Mouse (Mus musculus): ENCODE results near the gene Lcat. TPM values are rescaled to one million over a fixed set of nuclear protein-coding genes. Genes with fewer than 3 reads are reported as not detected.

The Lcat gene
- total RNA-seq, 4 experiments from 2014 or later: 30.9 to 47.5 (median 35.4) TPM

DNA sequence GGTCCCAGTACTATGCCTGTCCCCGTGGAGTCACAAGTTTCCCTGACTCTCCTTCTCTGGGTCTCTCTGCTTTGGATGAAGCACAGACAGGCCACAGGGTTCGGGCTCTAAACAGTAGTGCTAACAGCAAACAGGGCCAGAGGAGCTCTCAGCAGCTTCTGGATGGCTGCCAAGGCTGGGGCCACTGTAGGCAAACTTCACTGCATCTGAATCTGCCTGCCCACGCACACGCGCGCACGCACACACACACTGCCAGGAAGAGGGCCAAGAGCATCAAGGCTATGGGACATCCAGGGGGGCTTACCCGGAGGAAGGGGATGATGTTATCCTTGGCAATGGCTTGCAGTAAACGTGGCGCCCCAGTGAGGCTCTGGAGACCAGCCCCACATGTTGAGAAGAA is 6.2 kb upstream of the Lcat start:
- DNase-seq (ENCODE audit: low spot score in 2 of 2): peak in 1 of 2 experiments; percentile 67

GRCm38 (mm10) chr8:105942542-105942941 is 640 bp downstream of the Lcat start:
- no peak for DNase-seq (ENCODE audit: low spot score in 2 of 2)

- DNase-seq (ENCODE audit: low spot score in 2 of 2): no peak
These were observed 1.2 kb downstream of the Lcat start for GRCm38 (mm10) chr8:105942026-105942425.

- DNase-seq (ENCODE audit: low spot score in 2 of 2): no peak
These were observed 4.9 kb downstream of the Lcat start, which contains the start of gene Psmb10 for GRCm38 (mm10) chr8:105938306-105938669. Gene Psmb10, minus strand, starts transcription at chr8:105938444.

- DNase-seq (ENCODE audit: low spot score in 2 of 2): no peak
These were observed 5.5 kb downstream of the Lcat start for GRCm38 (mm10) chr8:105937496-105938305.

DNA sequence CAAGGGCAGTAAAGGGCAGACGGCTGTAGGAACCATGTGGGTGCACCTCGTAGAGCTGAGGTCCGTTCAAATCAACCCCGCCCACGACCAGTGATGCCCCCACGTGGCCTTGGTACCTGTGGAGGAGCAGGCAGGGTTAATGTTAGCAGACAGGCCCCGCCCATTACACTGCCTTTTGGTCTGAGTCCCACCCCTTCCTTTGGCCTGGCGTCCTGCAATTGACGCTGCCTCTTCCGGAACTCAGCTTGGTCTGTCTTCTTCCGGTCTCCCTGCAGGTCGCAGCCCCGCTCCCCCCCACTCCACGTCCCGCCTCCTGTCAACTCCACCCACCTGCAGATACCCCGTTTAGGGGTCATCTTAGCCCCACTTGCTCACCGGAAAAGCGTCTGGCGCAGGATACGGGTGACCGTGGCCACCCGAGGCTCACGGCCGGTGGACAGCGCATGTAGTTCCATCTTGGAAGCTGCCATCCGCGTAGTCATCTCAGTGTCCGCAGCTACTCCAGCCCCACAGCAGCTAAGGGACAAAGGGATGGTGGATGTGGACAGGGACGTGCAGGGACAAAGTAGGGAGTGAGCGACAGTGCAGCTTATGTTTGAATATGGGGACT is 6.2 kb downstream of the Lcat start:
- DNase-seq (ENCODE audit: low spot score in 2 of 2): peak; percentile 85 to 86

DNA sequence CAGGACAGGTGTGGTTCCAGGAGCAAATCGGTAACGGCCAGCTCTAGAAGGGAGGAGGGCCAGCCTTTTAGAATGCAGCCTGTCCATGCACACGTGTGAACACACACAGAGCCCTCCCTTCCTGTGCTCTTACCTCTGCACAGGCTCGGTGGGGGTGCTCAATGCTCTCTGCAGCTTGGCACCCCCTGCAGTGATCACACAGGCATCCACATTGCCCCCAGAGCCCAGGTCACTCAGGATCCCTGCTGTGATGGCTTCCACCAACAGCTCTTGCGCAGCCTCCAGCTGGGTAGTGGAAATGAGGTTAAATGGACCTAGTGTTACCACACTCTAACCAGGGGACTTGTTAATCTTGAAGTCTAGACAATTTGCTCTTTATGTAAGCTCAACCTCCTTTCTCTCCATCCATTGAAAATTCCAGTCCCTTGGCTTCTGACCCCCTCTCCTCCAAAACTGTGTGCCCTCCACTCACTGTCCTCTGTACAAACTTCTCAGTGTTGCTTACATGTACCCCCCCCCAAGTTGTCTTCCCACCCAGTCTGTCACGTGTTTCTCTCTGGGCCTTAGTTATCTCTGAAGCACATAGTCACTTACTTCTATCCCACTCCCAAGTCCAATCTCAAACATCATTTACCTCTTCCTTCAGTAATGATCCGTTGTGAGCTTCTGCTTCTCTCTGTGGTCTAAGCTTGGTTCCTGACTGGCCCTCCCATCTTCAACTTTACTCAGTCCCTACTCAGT is 7.1 kb downstream of the Lcat start:
- DNase-seq (ENCODE audit: low spot score in 2 of 2): no peak

GRCm38 (mm10) chr8:105935105-105935504 is 8.1 kb downstream of the Lcat start:
- no peak for DNase-seq (ENCODE audit: low spot score in 2 of 2)

GRCm38 (mm10) chr8:105933762-105934161 is 9.4 kb downstream of the Lcat start, which contains the start of gene Ctrl:
Gene Ctrl, minus strand, starts transcription at chr8:105933862.
- no peak for DNase-seq (ENCODE audit: low spot score in 2 of 2)

DNA sequence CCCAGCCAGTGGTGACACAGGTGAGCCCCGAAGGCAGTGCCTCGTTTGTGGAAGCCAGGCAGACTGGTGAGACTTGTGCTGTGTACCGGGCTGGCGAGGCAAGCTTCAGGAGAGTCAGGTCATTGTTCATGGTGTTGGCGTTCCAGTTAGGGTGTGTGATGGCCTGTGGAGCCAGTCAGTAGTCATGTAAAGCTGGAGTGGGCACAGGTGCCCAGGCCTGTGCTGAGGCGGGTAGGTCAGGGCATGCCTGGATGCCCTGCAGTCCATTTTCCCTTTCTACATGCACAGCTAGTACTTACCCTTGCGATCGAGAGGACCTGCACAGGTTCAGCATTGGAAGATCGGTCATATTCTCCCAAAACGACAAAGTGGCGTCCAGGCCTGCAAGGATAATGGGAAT is 10.7 kb downstream of the Lcat start:
- no peak for DNase-seq (ENCODE audit: low spot score in 2 of 2)

- no peak for DNase-seq (ENCODE audit: low spot score in 2 of 2)
These were observed 11.9 kb downstream of the Lcat start for GRCm38 (mm10) chr8:105931271-105931670.

DNA sequence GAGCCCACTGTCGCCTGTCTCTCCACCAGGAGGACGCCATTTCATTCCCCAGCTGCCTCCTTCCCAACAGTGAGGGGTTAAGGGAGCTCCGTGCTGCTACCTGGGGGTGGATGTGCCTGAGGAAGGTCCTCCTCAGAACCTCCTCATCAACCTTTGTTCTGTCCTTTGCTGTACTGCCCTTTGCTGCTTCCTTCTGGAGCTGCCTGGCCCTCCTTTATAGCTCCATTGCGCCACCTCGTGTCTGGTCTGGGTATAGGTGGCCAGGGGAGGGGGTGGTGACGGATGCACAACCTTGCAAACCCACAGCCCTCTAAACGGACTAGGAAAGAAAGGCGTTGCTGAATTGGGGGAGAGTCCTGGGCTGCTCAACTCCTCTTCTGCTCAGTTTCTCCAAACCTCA is 12.6 kb downstream of the Lcat start:
- peak in 1 of 2 experiments; percentile 74 for DNase-seq (ENCODE audit: low spot score in 2 of 2)

- no peak for DNase-seq (ENCODE audit: low spot score in 2 of 2)
These were observed 18.1 kb downstream of the Lcat start for GRCm38 (mm10) chr8:105925123-105925522.

DNA sequence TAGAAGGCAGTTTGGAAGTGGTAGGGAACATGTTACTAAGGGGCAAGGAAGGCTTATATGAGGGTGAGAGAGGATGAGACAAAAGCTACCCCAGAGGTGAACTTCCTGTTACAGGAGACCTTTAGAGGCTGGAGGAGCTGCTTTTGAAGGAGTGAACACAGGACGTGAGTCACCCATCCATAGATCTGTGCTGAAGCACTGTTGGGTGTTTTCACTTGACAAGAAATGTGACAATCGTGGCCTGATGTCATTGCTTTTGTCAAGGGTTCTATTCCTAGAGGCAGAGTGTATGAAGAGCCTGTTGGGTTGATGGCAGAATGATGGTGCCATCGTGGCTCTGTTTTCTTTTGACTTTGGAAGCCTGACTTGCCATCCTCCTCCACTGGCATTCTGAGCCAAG is 23.8 kb downstream of the Lcat start:
- no peak for DNase-seq (ENCODE audit: low spot score in 2 of 2)

DNA sequence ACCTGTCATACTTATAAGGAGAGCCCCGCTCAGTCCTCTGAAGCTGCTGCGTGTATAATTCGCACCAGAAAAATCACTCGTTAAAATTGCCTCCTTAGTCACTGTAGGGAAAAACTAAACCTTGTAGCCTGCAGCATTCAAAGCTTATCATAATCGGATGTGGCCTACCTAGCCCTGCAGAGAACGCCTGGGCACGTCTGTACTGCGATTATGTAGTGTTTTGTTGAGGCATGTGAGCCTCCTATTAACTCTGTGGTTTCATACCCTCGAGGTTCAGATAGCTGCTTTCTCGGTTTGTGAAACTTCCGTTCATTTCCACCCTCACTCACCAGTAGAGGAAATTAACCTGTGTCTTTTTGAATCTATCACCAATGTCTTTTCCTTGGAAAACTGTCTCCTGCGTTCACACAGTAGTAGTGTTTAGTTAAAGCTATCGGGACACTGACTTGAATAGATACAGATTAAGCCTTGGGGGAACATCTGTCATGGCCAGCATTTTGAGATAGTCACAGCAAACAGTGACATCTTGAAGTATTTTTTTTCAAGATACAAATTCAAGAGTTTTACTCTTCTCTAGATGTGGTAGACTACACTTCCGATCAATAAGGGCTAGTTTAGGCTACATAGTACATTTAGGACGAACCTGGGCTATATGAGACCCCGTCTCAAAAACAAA is 42.1 kb downstream of the Lcat start:
- DNase-seq (ENCODE audit: low spot score in 2 of 2): no peak

- peak; percentile 85 to 90 for DNase-seq (ENCODE audit: low spot score in 2 of 2)
These were observed 42.8 kb downstream of the Lcat start, which contains the start of gene Pskh1 for GRCm38 (mm10) chr8:105900180-105900940. Gene Pskh1, plus strand, starts transcription at chr8:105900441.

- DNase-seq (ENCODE audit: low spot score in 2 of 2): no peak
These were observed 45.2 kb downstream of the Lcat start for GRCm38 (mm10) chr8:105897801-105898480.

- DNase-seq (ENCODE audit: low spot score in 2 of 2): peak; percentile 81 to 85
These were observed 49.8 kb downstream of the Lcat start, which contains the start of gene Nrn1l for GRCm38 (mm10) chr8:105893339-105893738. Gene Nrn1l, plus strand, starts transcription at chr8:105893567.

GRCm38 (mm10) chr8:105892432-105892831 is 50.8 kb downstream of the Lcat start:
- DNase-seq (ENCODE audit: low spot score in 2 of 2): no peak

- DNase-seq (ENCODE audit: low spot score in 2 of 2): peak; percentile 72 to 82
These were observed 52.3 kb downstream of the Lcat start for GRCm38 (mm10) chr8:105890870-105891269.

All from layer of hippocampus, adult 8-10 months (tissue).